Mouse (Mus musculus) E14TG2a.4 (cell line): ENCODE measurements around the gene Prpf31.
A peak's percentile ranks its signal among the peaks of the same experiment; 100 is the strongest.

Source experiments
- H3K27me3 ChIP-seq: 2 replicates; pipeline ENCODE4 v1.6.1; 2014; ENCODE audit warnings: low read length, control low read depth; ENCODE audit not compliant: insufficient read depth
- H3K36me3 ChIP-seq: 2 replicates; pipeline ENCODE4 v1.6.1; 2014; ENCODE audit warnings: low read length, control low read depth; ENCODE audit not compliant: insufficient read depth
- H3K4me1 ChIP-seq: replicated peaks from 2 replicates; pipeline ENCODE4 v1.6.1; 2014; ENCODE audit warnings: low read depth, low read length, control low read depth
- H3K4me3 ChIP-seq: replicated peaks from 2 replicates; pipeline ENCODE4 v1.5.1; 2014; ENCODE audit warnings: mild to moderate bottlenecking, low read length
- H3K9me3 ChIP-seq: 2 replicates; pipeline ENCODE4 v1.6.1; 2014; ENCODE audit warnings: low read length, control low read depth
- CTCF ChIP-seq: conservative IDR thresholded peaks from 2 replicates; pipeline ENCODE4 v1.5.1; 2014; ENCODE audit warnings: low read length
- NANOG ChIP-seq: IDR thresholded peaks from 2 replicates; pipeline ENCODE4 v1.6.1; 2014; ENCODE audit warnings: borderline replicate concordance, low read length, mixed read lengths
- POU5F1 ChIP-seq: IDR thresholded peaks from 2 replicates; pipeline ENCODE4 v1.6.1; 2014; ENCODE audit warnings: low read length, borderline replicate concordance

Prpf31 gene

GRCm38 (mm10) chr7:3629543-3630477 lies at the start of gene Prpf31, which contains the start of gene Tfpt:
TSS of gene Prpf31 (plus strand) at chr7:3629985.
TSS of gene Tfpt (minus strand) at chr7:3629929.
- Histone ChIP-seq H3K4me3 (peak within 1 kb of the TSS; percentile 99), H3K4me1 (peaks cover 30% of the 10 kb centered on the region), H3K27me3 (no peaks in the 10 kb centered on the region), H3K9me3 (no peaks in the 10 kb centered on the region), H3K36me3 (peaks cover 81% of the 10 kb centered on the region)
- no peak for TF ChIP-seq NANOG
- TF ChIP-seq POU5F1: no peak
- TF ChIP-seq CTCF: no peak

GRCm38 (mm10) chr7:3580029-3580428 lies 49.8 kb upstream of the Prpf31 start:
- TF ChIP-seq POU5F1 (no peak), CTCF (no peak), NANOG (no peak)
- no peak overlapping the region for H3K4me3 ChIP-seq
- peaks cover 64% of the 10 kb centered on the region for H3K4me1 ChIP-seq
- H3K27me3 ChIP-seq: no peaks in the 10 kb centered on the region
- H3K9me3 ChIP-seq: peaks cover 16% of the 10 kb centered on the region
- H3K36me3 ChIP-seq: peaks cover 27% of the 10 kb centered on the region

GRCm38 (mm10) chr7:3585763-3586162 lies 44.0 kb upstream of the Prpf31 start:
- H3K36me3 ChIP-seq: no peaks in the 10 kb centered on the region
- peak overlapping the region; percentile 72 for H3K4me3 ChIP-seq
- H3K27me3 ChIP-seq: no peaks in the 10 kb centered on the region
- H3K4me1 ChIP-seq: peaks cover 49% of the 10 kb centered on the region
- peaks cover 16% of the 10 kb centered on the region for H3K9me3 ChIP-seq
- no peak for TF ChIP-seq POU5F1
- no peak for TF ChIP-seq NANOG
- no peak for TF ChIP-seq CTCF

- H3K9me3 ChIP-seq: peaks cover 11% of the 10 kb centered on the region
- peaks cover 44% of the 10 kb centered on the region for H3K4me1 ChIP-seq
- peak overlapping the region; percentile 72 for H3K4me3 ChIP-seq
- H3K36me3 ChIP-seq: no peaks in the 10 kb centered on the region
- H3K27me3 ChIP-seq: no peaks in the 10 kb centered on the region
- TF ChIP-seq POU5F1 (peak; percentile 97), NANOG (0 out of 2 replicates have a peak, but pooled peaks have one; percentile 9), CTCF (no peak)
Measured at GRCm38 (mm10) chr7:3586255-3586654, 43.5 kb upstream of the Prpf31 start.

GRCm38 (mm10) chr7:3587292-3587691 lies 42.5 kb upstream of the Prpf31 start:
- H3K36me3 ChIP-seq: no peaks in the 10 kb centered on the region
- H3K4me1 ChIP-seq: peaks cover 44% of the 10 kb centered on the region
- no peak overlapping the region for H3K4me3 ChIP-seq
- no peaks in the 10 kb centered on the region for H3K27me3 ChIP-seq
- TF ChIP-seq POU5F1 (no peak), NANOG (no peak), CTCF (no peak)
- H3K9me3 ChIP-seq: peaks cover 3% of the 10 kb centered on the region; the same call in 1 of the 2 replicates

GRCm38 (mm10) chr7:3590550-3590949 lies 39.2 kb upstream of the Prpf31 start:
- H3K36me3 ChIP-seq: no peaks in the 10 kb centered on the region
- no peaks in the 10 kb centered on the region for H3K9me3 ChIP-seq
- no peak for TF ChIP-seq POU5F1
- no peak for TF ChIP-seq CTCF
- TF ChIP-seq NANOG: no peak
- H3K4me3 ChIP-seq: no peak overlapping the region
- peaks cover 32% of the 10 kb centered on the region for H3K4me1 ChIP-seq
- no peaks in the 10 kb centered on the region for H3K27me3 ChIP-seq

- no peak for TF ChIP-seq NANOG
- peak; percentile 64 for TF ChIP-seq CTCF
- Histone ChIP-seq H3K9me3 (no peaks in the 10 kb centered on the region), H3K4me1 (peaks cover 25% of the 10 kb centered on the region), H3K27me3 (no peaks in the 10 kb centered on the region), H3K36me3 (no peaks in the 10 kb centered on the region), H3K4me3 (no peak overlapping the region)
Measured at GRCm38 (mm10) chr7:3591534-3591933, 38.3 kb upstream of the Prpf31 start.

GRCm38 (mm10) chr7:3593855-3594254 lies 35.9 kb upstream of the Prpf31 start:
- no peaks in the 10 kb centered on the region for H3K27me3 ChIP-seq
- no peaks in the 10 kb centered on the region for H3K9me3 ChIP-seq
- H3K4me1 ChIP-seq: peaks cover 13% of the 10 kb centered on the region
- H3K4me3 ChIP-seq: no peak overlapping the region
- TF ChIP-seq NANOG (no peak), POU5F1 (no peak), CTCF (no peak)
- no peaks in the 10 kb centered on the region for H3K36me3 ChIP-seq

- Histone ChIP-seq H3K9me3 (no peaks in the 10 kb centered on the region), H3K4me1 (peaks cover 15% of the 10 kb centered on the region), H3K36me3 (no peaks in the 10 kb centered on the region), H3K27me3 (no peaks in the 10 kb centered on the region), H3K4me3 (peak overlapping the region; percentile 76)
- TF ChIP-seq POU5F1 (no peak), CTCF (no peak; the same call in 1 of the 2 replicates), NANOG (no peak)
Measured at GRCm38 (mm10) chr7:3594686-3595085, 35.1 kb upstream of the Prpf31 start.
